Mouse (Mus musculus) olfactory bulb, adult 2 months (tissue): ENCODE results near the gene Surf6.

Source experiments
- CTCF ChIP-seq: fragments of 200-500 bp; IDR thresholded peaks from 2 replicates; pipeline ENCODE4 v1.5.1; 2012; ENCODE audit warnings: low read depth, mild to moderate bottlenecking, low read length, moderate library complexity; ENCODE audit not compliant: insufficient read depth
- POLR2A ChIP-seq: fragments of 200-500 bp; IDR thresholded peaks from 2 replicates; pipeline ENCODE4 v1.6.1; 2012; ENCODE audit warnings: mild to moderate bottlenecking, low read depth, low read length, moderate library complexity; ENCODE audit not compliant: insufficient read depth

DNA sequence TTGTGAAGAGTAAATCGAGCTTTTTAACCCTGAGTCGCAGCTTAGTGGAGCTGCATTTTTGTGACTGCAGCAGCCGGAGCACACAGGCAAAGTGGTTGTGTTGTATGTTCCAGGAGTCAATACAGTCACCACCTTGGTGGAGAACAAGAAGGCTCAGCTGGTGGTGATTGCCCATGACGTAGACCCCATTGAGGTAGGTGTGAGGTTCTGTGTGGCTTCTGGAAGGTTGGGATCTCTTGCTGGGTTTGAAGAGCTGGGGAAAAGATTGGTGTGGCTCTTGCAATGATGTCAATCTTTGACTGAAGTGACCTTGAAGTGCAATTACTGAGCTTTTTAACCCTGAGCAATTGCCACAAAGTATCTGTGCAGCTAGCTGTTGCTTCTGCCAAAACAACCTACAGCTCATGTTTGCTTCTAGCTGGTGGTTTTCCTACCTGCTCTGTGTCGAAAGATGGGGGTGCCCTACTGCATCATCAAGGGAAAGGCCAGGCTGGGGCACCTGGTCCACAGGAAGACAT lies 9.6 kb upstream of the Surf6 start:
- TF ChIP-seq CTCF (no peak), POLR2A (no peak)
